Comparison of ENCODE assay signal across 11 mouse cellular contexts in the genomic region with DNA sequence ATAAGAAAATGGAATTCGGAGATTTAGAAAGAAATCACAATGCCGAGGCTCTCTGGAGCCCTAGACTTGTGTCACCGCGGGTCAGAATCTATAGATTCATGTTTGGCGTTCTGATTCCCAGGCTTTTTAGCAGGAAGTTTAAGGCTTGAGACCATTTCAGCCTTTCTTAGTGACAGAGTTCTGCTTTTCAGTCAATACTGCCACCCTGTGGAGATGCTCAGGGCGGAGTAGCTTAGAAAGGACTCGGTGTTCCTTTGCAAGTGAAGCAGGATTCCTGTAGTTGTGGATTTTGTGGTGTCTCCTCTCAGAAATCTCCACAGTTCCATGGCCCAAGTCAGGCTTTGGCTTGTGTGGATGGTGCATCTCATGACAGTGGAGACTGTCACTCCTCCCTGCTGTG. TPM values are rescaled to one million over a fixed set of nuclear protein-coding genes. Genes with fewer than 3 reads are reported as not detected.
A peak's percentile ranks its signal among the peaks of the same experiment; 100 is the strongest.
DNase-seq lines count a peak whose midpoint lies in the region; ATAC-seq and TF ChIP-seq lines count a peak whose summit lies in the region.
"Had no signal": no experiment of that assay in that cellular context is flagged by ENCODE, and none has a peak within 500 bp of the region (broad histone marks: within the 10 kb centered on the region; RNA-seq: fewer than 3 reads in every experiment).

No protein-coding gene starts in this region.

- peaks cover 50% of the 10 kb centered on the region for H3K27me3 ChIP-seq in hindbrain, embryonic 14.5 days (ENCODE audit: control insufficient read depth, insufficient read depth, low read length)

- 19% methylated on average over 7 of the region's 7 CpGs for WGBS in hindbrain, embryonic 14.5 days

- no peak overlapping the region for H3K27ac ChIP-seq in left cerebral cortex, adult 2 months
- H3K27ac ChIP-seq in hindbrain, embryonic 14.5 days, result no peak overlapping the region

- peak; percentile 34 to 73 for DNase-seq in adrenal gland, adult (ENCODE audit: inconsistent age in 2 of 2, low spot score in 1 of 2)
- no peak for DNase-seq in adrenal gland, adult 8-10 months
- DNase-seq in left cerebral cortex, adult 2 months (ENCODE audit: extremely low spot score in 1 of 2, low spot score in 2 of 2), result peak; percentile 53 to 63
- no peak for DNase-seq in left cerebral cortex, adult 11 months (ENCODE audit: low spot score)
- peak; percentile 85 for DNase-seq in brain, adult 2 months (ENCODE audit: low read depth, low spot score)
- peak; percentile 82 for DNase-seq in hindbrain, embryonic 14.5 days (ENCODE audit: low spot score)
- peak; percentile 80 for DNase-seq in lung, postnatal 36 days
- DNase-seq in gastrocnemius, postnatal 36 days, result no peak

- no peak overlapping the region for H3K9ac ChIP-seq in hindbrain, embryonic 14.5 days

- no peak overlapping the region for H3K4me2 ChIP-seq in hindbrain, embryonic 14.5 days (replicated peaks)

- ATAC-seq in hindbrain, embryonic 14.5 days (ENCODE audit: low FRiP score), result no peak

- no peaks in the 10 kb centered on the region for H3K36me3 ChIP-seq in hindbrain, embryonic 14.5 days (replicated peaks; ENCODE audit: control insufficient read depth, insufficient read depth)

- H3K4me3 ChIP-seq in left cerebral cortex, adult 2 months, result no peak overlapping the region
- no peak overlapping the region for H3K4me3 ChIP-seq in hindbrain, embryonic 14.5 days (replicated peaks; ENCODE audit: low read length)
- H3K4me3 ChIP-seq: erythroblast, embryonic 14.5 days had no signal

- peak; percentile 85 for TF ChIP-seq CTCF in left cerebral cortex, adult 2 months (IDR thresholded peaks at IDR 0.05)

- no peaks in the 10 kb centered on the region for H3K9me3 ChIP-seq in hindbrain, embryonic 14.5 days (ENCODE audit: control insufficient read depth, low read length)

- intact Hi-C loops in left cerebral cortex, adult 2 months (cut with DNase I), result loop anchor here (1.0 to 5.0 kb wide), 5 partner anchors 59 to 381 kb away; partner anchors contain the start of gene Btnl10
- intact Hi-C loops in gastrocnemius, postnatal 36 days (cut with DNase I), result loop anchor here (2.0 to 5.0 kb wide), 2 partner anchors 59 to 251 kb away; no protein-coding TSS in a partner anchor

- no peaks in the 10 kb centered on the region for H3K4me1 ChIP-seq in hindbrain, embryonic 14.5 days (replicated peaks; ENCODE audit: control insufficient read depth, insufficient read depth, low read length)

RNA-seq across cellular contexts. Expression of gene Wnt3a, which starts 7.4 kb away (rescaled TPM):
- total RNA-seq in adrenal gland, adult 8-10 months (2022), result not detected
- total RNA-seq in left cerebral cortex, adult 2 months (2021), result not detected
- 0.40 and 0.43 TPM in 2 replicates for polyA plus RNA-seq in hindbrain, embryonic 14.5 days (2014; fragmentation: Nextera tagmentation; extraction: Ambion mirVana)
- total RNA-seq in gastrocnemius, postnatal 36 days (2021), result not detected
- total RNA-seq: left cerebral cortex, postnatal 36 days had no signal
- polyA plus RNA-seq: C2C12 had no signal

RNA-seq across cellular contexts. Expression of gene Wnt9a, which starts 8.8 kb away (rescaled TPM):
- total RNA-seq in adrenal gland, adult 8-10 months (2022), result 1 to 10 TPM; 1.2 to 1.5 (median 1.5) TPM
- 10 to 100 TPM; 12.2 to 19.7 TPM for total RNA-seq in left cerebral cortex, adult 2 months (2021)
- 2.1 TPM in 2 replicates for polyA plus RNA-seq in hindbrain, embryonic 14.5 days (2014; fragmentation: Nextera tagmentation; extraction: Ambion mirVana)
- total RNA-seq in gastrocnemius, postnatal 36 days (2021), result 1 to 10 TPM; 8.4 to 9.5 TPM
- polyA plus RNA-seq: erythroblast, embryonic 14.5 days had no signal

Comparison
In these comparisons a context has a peak if more than half of its experiments do, and no peak if none do; other contexts are left out.
1. DNase-seq: peak in adrenal gland, adult (2 of 2), left cerebral cortex, adult 2 months (2 of 2), brain, adult 2 months (single experiment), hindbrain, embryonic 14.5 days (single experiment) and lung, postnatal 36 days (single experiment); none in adrenal gland, adult 8-10 months (single experiment), left cerebral cortex, adult 11 months (single experiment) and gastrocnemius, postnatal 36 days (0 of 2).